Mouse (Mus musculus): Measurements from ENCODE around the gene Kcnk7. TPM values are rescaled to one million over a fixed set of nuclear protein-coding genes. Genes with fewer than 3 reads are reported as not detected.

Kcnk7 gene
- total and polyA plus RNA-seq, 2 experiments from 2014 or later, result 0.17 TPM; not detected in 1

DNA sequence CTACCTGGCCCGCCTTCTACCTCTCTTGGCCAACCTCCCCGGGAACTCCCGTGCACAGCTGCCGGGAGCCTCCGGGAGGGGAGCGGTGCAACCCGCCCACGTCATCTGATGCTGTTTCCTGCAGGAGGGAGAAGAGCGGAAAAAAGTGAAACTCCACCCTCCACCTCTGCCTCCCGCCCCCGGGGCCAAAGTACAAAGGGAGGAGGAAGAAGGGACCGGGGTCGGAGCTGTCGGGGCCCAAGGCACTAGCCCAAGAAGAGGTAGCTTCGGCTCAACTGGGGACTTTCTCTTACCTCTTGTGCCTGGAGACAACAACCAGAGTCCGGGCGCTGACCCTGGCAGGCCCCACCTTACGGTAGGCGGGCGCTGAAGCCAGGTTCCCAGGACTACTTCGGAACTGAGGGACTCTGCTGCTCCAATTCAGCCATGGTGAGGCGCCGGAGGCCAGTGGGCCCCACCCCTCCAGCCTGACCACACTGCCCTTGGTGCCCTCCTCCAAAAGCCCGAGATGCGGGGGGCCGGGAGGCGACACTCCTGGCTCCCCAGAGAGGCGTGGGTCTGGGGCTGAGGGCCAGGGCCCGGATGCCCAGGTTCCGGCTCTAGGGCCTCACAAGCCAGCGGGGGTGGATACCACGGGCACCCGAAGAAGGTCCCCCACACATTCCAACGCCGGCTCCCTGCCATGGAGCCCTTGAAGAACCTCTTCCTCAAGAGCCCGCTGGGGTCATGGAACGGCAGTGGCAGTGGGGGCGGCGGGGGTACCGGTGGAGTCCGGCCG lies 14.4 kb upstream of the Kcnk7 start:
- H3K4me1 ChIP-seq (ENCODE audit: insufficient read depth), result peaks cover 17% of the 10 kb centered on the region
- ATAC-seq, result peak; percentile 13; the same call in 1 of the 2 replicates

DNA sequence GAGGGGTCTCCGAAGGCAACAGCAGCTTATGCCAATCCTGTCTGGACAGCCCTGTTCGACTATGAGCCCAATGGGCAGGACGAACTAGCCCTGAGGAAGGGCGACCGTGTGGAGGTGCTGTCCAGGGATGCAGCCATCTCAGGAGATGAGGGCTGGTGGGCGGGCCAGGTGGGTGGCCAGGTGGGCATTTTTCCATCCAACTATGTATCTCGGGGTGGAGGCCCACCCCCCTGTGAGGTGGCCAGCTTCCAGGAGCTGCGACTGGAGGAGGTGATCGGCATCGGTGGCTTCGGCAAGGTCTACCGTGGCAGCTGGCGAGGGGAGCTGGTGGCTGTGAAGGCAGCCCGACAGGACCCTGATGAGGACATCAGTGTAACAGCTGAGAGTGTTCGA lies 13.8 kb upstream of the Kcnk7 start:
- no peak for TF ChIP-seq CTCF (IDR thresholded peaks at IDR 0.05; ENCODE audit: low read depth)
- peak overlapping the region; percentile 68 for H3K9ac ChIP-seq
- ATAC-seq (no peak), DNase-seq (no peak)
- peaks cover 17% of the 10 kb centered on the region for H3K4me1 ChIP-seq (ENCODE audit: insufficient read depth)
- no peaks in the 10 kb centered on the region for H3K9me3 ChIP-seq (ENCODE audit: low read length)
- peak overlapping the region; percentile 69 for H3K4me3 ChIP-seq (ENCODE audit: low read depth, low read length)
- H3K27me3 ChIP-seq (ENCODE audit: insufficient read depth, low read length), result no peaks in the 10 kb centered on the region
- no peak overlapping the region for H3K27ac ChIP-seq (ENCODE audit: low read depth, low read length)
- H3K4me2 ChIP-seq (ENCODE audit: low read depth), result peak overlapping the region; percentile 97
- peaks cover 23% of the 10 kb centered on the region for H3K36me3 ChIP-seq (ENCODE audit: insufficient read depth)
- 72% methylated on average over 15 of the region's 15 CpGs for WGBS

More for the DNA sequence above, 14.4 kb upstream of the Kcnk7 start:
- Histone ChIP-seq H3K27me3 (ENCODE audit: insufficient read depth, low read length) (no peaks in the 10 kb centered on the region), H3K4me3 (ENCODE audit: low read depth, low read length) (peak overlapping the region; percentile 69), H3K9me3 (ENCODE audit: low read length) (no peaks in the 10 kb centered on the region), H3K4me2 (ENCODE audit: low read depth) (peak overlapping the region; percentile 97), H3K36me3 (ENCODE audit: insufficient read depth) (peaks cover 29% of the 10 kb centered on the region), H3K9ac (peak overlapping the region; percentile 68), H3K27ac (ENCODE audit: low read depth, low read length) (peak overlapping the region; percentile 69)
- DNase-seq, result peak; percentile 61
- 13% methylated on average over 42 of the region's 42 CpGs for WGBS
- TF ChIP-seq CTCF (IDR thresholded peaks at IDR 0.05; ENCODE audit: low read depth), result no peak

DNA sequence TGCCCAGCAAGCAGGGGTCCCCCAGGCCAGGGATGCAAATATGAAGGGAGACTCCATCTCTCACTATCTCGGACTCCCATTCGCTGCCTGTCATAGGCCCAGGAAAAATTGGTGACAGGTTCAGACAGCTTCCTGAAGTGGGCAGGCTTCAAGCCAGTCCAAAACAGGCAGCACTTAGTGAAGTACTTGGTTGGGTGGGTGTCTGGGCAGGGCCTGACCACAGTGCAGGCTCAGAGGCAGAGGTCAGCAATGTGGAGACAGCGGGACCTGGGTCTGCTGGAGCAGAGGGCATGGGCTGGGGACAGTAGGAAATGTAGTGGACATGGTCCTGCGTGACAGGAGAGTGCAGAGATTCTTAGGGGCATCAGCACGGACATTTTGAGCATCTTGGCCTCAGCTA lies 12.6 kb upstream of the Kcnk7 start:
- peak overlapping the region; percentile 97 for H3K4me2 ChIP-seq (ENCODE audit: low read depth)
- WGBS, result 87% methylated on average over 5 of the region's 5 CpGs
- no peak for ATAC-seq
- TF ChIP-seq CTCF (IDR thresholded peaks at IDR 0.05; ENCODE audit: low read depth), result no peak
- H3K9ac ChIP-seq, result 0 out of 2 replicates have a peak overlapping the region, but pooled peaks have one; percentile 31
- DNase-seq, result no peak
- peaks cover 17% of the 10 kb centered on the region for H3K4me1 ChIP-seq (ENCODE audit: insufficient read depth)
- H3K4me3 ChIP-seq (ENCODE audit: low read depth, low read length), result no peak overlapping the region
- peak overlapping the region; percentile 21; the same call in 1 of the 2 replicates for H3K27ac ChIP-seq (ENCODE audit: low read depth, low read length)
- peaks cover 18% of the 10 kb centered on the region; the same call in 1 of the 2 replicates for H3K36me3 ChIP-seq (ENCODE audit: insufficient read depth)
- no peaks in the 10 kb centered on the region for H3K9me3 ChIP-seq (ENCODE audit: low read length)
- H3K27me3 ChIP-seq (ENCODE audit: insufficient read depth, low read length), result no peaks in the 10 kb centered on the region

DNA sequence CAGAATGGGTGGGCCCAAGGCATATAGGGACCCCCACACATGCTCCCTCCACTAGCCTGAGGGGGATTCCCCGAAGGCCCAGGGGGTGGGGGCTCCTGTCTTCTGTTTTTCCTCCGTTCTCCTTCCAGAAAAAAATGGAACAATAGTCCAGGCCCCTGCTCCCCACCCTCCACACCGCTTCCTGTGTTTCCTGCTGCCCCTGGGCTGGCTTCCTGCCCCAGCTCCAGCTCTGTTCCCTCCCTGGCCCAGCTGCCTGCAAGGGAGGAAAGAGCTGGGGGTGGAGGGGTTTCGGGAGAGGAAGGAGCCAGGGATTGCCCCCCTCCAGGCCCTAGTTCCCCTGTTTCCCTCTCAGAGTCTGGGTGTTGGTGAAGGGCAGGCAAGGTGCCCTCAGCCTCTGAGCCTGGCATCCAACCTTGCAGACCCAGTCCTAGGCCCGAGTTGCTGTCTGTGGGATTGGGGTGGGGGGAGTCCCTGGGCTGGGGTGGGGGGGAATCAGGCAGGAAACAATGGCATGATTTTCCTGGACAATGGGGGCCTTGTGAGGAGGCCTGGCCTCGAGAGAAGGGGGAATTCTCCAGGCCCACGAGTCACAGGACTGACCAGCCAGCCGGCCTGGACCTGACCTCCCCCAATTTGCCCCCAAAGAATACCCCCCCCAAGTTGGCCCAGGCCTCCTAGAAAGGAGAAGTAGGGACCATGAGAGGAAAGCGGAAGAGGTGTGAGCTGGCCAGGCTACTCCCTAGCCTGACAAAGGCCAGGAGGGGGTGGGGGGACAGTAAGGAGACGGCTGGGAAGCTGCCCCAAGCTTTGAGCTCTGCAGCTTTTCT lies 11.9 kb upstream of the Kcnk7 start:
- peaks cover 17% of the 10 kb centered on the region for H3K4me1 ChIP-seq (ENCODE audit: insufficient read depth)
- no peak for TF ChIP-seq CTCF (IDR thresholded peaks at IDR 0.05; ENCODE audit: low read depth)
- 67% methylated on average over 10 of the region's 10 CpGs for WGBS
- H3K4me3 ChIP-seq (ENCODE audit: low read depth, low read length), result no peak overlapping the region
- no peaks in the 10 kb centered on the region for H3K9me3 ChIP-seq (ENCODE audit: low read length)
- DNase-seq, result no peak
- H3K9ac ChIP-seq, result peak overlapping the region; percentile 31; the same call in 1 of the 2 replicates
- H3K27me3 ChIP-seq (ENCODE audit: insufficient read depth, low read length), result no peaks in the 10 kb centered on the region
- H3K27ac ChIP-seq (ENCODE audit: low read depth, low read length), result peak overlapping the region; percentile 62
- no peak for ATAC-seq
- H3K36me3 ChIP-seq (ENCODE audit: insufficient read depth), result peaks cover 25% of the 10 kb centered on the region
- H3K4me2 ChIP-seq (ENCODE audit: low read depth), result peak overlapping the region; percentile 97; the same call in 1 of the 2 replicates

DNA sequence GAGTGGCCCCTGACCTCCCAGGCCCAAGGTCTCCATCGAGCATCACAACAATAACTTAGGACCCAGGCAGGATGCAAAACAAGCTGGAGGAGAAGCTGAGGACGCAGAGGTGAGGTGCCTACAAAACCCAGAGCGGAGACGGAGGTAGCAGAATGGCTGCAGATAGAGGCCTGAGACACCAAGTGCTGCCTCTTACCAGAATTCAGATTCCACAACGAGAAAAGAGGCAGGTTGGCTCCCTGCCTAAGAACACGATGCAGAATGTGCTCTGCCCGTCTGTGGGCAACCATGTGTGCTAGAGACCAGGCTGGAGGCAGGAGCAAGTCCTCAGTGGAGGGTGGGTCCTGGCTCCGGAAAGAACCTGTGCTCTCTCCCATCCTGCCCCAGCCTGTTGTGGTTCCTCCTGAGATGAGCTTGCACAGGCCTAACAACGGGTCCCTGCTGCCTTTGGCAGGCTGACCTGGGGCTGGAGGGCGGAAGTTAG lies 11.2 kb upstream of the Kcnk7 start:
- DNase-seq, result no peak
- ATAC-seq, result no peak
- Histone ChIP-seq H3K4me1 (ENCODE audit: insufficient read depth) (peaks cover 12% of the 10 kb centered on the region; the same call in 1 of the 2 replicates), H3K27me3 (ENCODE audit: insufficient read depth, low read length) (no peaks in the 10 kb centered on the region), H3K4me3 (ENCODE audit: low read depth, low read length) (no peak overlapping the region), H3K4me2 (ENCODE audit: low read depth) (no peak overlapping the region), H3K9me3 (ENCODE audit: low read length) (no peaks in the 10 kb centered on the region), H3K36me3 (ENCODE audit: insufficient read depth) (peaks cover 32% of the 10 kb centered on the region), H3K9ac (no peak overlapping the region), H3K27ac (ENCODE audit: low read depth, low read length) (no peak overlapping the region)
- no peak for TF ChIP-seq CTCF (IDR thresholded peaks at IDR 0.05; ENCODE audit: low read depth)
- 68% methylated on average over 10 of the region's 10 CpGs for WGBS

DNA sequence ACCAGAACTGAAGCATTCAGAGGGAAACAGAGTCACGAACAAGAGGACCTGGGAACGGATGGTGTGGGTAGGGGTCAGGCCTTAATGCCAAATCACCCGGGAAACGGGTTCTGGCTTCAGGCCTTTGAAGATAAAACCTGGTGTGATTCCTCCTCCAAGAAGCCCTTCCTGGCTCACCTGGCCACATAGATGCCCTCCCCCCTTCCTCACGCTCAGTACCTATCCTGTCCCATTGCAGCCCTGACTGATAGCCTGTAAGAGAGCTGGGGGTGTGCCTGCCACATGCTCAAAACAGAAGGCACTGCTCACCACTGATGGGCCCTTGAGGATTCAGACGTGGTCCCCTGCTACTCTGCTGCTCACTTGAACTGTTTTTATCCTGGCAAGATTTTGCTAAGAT lies 10.4 kb upstream of the Kcnk7 start:
- Histone ChIP-seq H3K9ac (no peak overlapping the region), H3K4me3 (ENCODE audit: low read depth, low read length) (no peak overlapping the region), H3K36me3 (ENCODE audit: insufficient read depth) (peaks cover 40% of the 10 kb centered on the region), H3K27ac (ENCODE audit: low read depth, low read length) (no peak overlapping the region), H3K27me3 (ENCODE audit: insufficient read depth, low read length) (no peaks in the 10 kb centered on the region), H3K4me2 (ENCODE audit: low read depth) (no peak overlapping the region), H3K4me1 (ENCODE audit: insufficient read depth) (peaks cover 11% of the 10 kb centered on the region; the same call in 1 of the 2 replicates), H3K9me3 (ENCODE audit: low read length) (no peaks in the 10 kb centered on the region)
- 86% methylated on average over 6 of the region's 6 CpGs for WGBS
- DNase-seq (no peak), ATAC-seq (no peak)
- TF ChIP-seq CTCF (IDR thresholded peaks at IDR 0.05; ENCODE audit: low read depth), result no peak
